ENCODE assay signal across 14 mouse cellular contexts in genomic region chr12:108958483-108958882, GRCm38 (mm10).
DNase-seq lines count a peak whose midpoint lies in the region; ATAC-seq and TF ChIP-seq lines count a peak whose summit lies in the region.
"Had no signal": no experiment of that assay in that cellular context is flagged by ENCODE, and none has a peak within 500 bp of the region (broad histone marks: within the 10 kb centered on the region; RNA-seq: fewer than 3 reads in every experiment).

No protein-coding gene starts in this region.

- H3K4me2 ChIP-seq in hindbrain, embryonic 12.5 days (replicated peaks): peak overlapping the region; percentile 46; the same call in 1 of the 2 replicates
- no peak overlapping the region for H3K4me2 ChIP-seq in hindbrain, embryonic 11.5 days (replicated peaks; ENCODE audit: low read depth, low read length)
- peak overlapping the region; percentile 37 for H3K4me2 ChIP-seq in midbrain, embryonic 11.5 days

- no peak for TF ChIP-seq POLR2A in cerebellum, adult 2 months (IDR thresholded peaks at IDR 0.05; ENCODE audit: borderline replicate concordance, insufficient read depth, low read length)

- H3K4me3 ChIP-seq in hindbrain, embryonic 12.5 days: no peak overlapping the region
- H3K4me3 ChIP-seq in hindbrain, embryonic 11.5 days (ENCODE audit: low read depth, low read length): no peak overlapping the region
- peak overlapping the region; percentile 51; the same call in 1 of the 2 replicates for H3K4me3 ChIP-seq in E14TG2a.4 (replicated peaks; ENCODE audit: low read length)
- H3K4me3 ChIP-seq in midbrain, embryonic 11.5 days (ENCODE audit: low read depth, low read length): no peak overlapping the region
- H3K4me3 ChIP-seq in cerebellum, adult 2 months (replicated peaks; ENCODE audit: insufficient read depth, low read depth, low read length): no peak overlapping the region
- H3K4me3 ChIP-seq: heart, adult 2 months had no signal

- TF ChIP-seq CTCF in E14TG2a.4 (conservative IDR thresholded peaks at IDR 0.05; ENCODE audit: low read length): no peak
- no peak for TF ChIP-seq CTCF in cerebellum, adult 2 months (IDR thresholded peaks at IDR 0.05; ENCODE audit: borderline replicate concordance, insufficient read depth, low read depth, low read length)

- H3K27me3 ChIP-seq in hindbrain, embryonic 12.5 days: peaks cover 4% of the 10 kb centered on the region; the same call in 1 of the 2 replicates
- no peaks in the 10 kb centered on the region for H3K27me3 ChIP-seq in hindbrain, embryonic 11.5 days (ENCODE audit: control insufficient read depth, insufficient read depth, low read length)
- H3K27me3 ChIP-seq in E14TG2a.4 (ENCODE audit: insufficient read depth, low read length): no peaks in the 10 kb centered on the region
- H3K27me3 ChIP-seq in midbrain, embryonic 11.5 days (ENCODE audit: control insufficient read depth, insufficient read depth, low read length): no peaks in the 10 kb centered on the region
- 0 out of 2 replicates have a peak, but pooled peaks cover 2% of the 10 kb centered on the region for H3K27me3 ChIP-seq in cerebellum, adult 2 months (ENCODE audit: control insufficient read depth, insufficient read depth, low read length)

- ATAC-seq in hindbrain, embryonic 12.5 days (ENCODE audit: low FRiP score): no peak
- no peak for ATAC-seq in hindbrain, embryonic 11.5 days (ENCODE audit: low FRiP score)
- ATAC-seq in midbrain, embryonic 11.5 days (ENCODE audit: low FRiP score): no peak

- H3K9ac ChIP-seq in hindbrain, embryonic 12.5 days: no peak overlapping the region
- H3K9ac ChIP-seq in hindbrain, embryonic 11.5 days (ENCODE audit: low read depth, low read length): no peak overlapping the region
- H3K9ac ChIP-seq in midbrain, embryonic 11.5 days (ENCODE audit: low read length): no peak overlapping the region

- peaks cover 58% of the 10 kb centered on the region for H3K4me1 ChIP-seq in hindbrain, embryonic 12.5 days
- peaks cover 13% of the 10 kb centered on the region for H3K4me1 ChIP-seq in hindbrain, embryonic 11.5 days (replicated peaks; ENCODE audit: control insufficient read depth, insufficient read depth, low read length)
- H3K4me1 ChIP-seq in E14TG2a.4 (replicated peaks; ENCODE audit: low read depth, low read length): peaks cover 54% of the 10 kb centered on the region
- H3K4me1 ChIP-seq in midbrain, embryonic 11.5 days (ENCODE audit: control insufficient read depth, insufficient read depth, low read length): peaks cover 27% of the 10 kb centered on the region
- H3K4me1 ChIP-seq in cerebellum, adult 2 months (ENCODE audit: control insufficient read depth, insufficient read depth, low read length): peaks cover 13% of the 10 kb centered on the region

- WGBS in hindbrain, embryonic 12.5 days: 71% methylated on average over 7 of the region's 7 CpGs
- WGBS in hindbrain, embryonic 11.5 days: 73% methylated on average over 7 of the region's 7 CpGs
- WGBS in midbrain, embryonic 11.5 days: 58% methylated on average over 7 of the region's 7 CpGs
- WGBS in cerebellum, adult 2 months: 65% methylated on average over 7 of the region's 7 CpGs

- H3K36me3 ChIP-seq in hindbrain, embryonic 12.5 days: no peaks in the 10 kb centered on the region
- no peaks in the 10 kb centered on the region for H3K36me3 ChIP-seq in hindbrain, embryonic 11.5 days (ENCODE audit: control insufficient read depth, insufficient read depth, low read length)
- H3K36me3 ChIP-seq in E14TG2a.4 (ENCODE audit: insufficient read depth, low read length): peaks cover 4% of the 10 kb centered on the region; the same call in 1 of the 2 replicates
- no peaks in the 10 kb centered on the region for H3K36me3 ChIP-seq in midbrain, embryonic 11.5 days (ENCODE audit: control insufficient read depth, insufficient read depth, low read length)
- H3K36me3 ChIP-seq: embryonic facial prominence, embryonic 13.5 days had no signal

- no peak for DNase-seq in hindbrain, embryonic 11.5 days (ENCODE audit: low spot score)
- DNase-seq in c-Kit-positive CD71-positive TER-119-positive erythroid progenitor cells, embryonic 14.5 days (ENCODE audit: low spot score): peak; percentile 32
- DNase-seq in midbrain, embryonic 11.5 days (ENCODE audit: low spot score, missing footprints): peak; percentile 82
- DNase-seq in adrenal gland, adult 18-20 months (ENCODE audit: low spot score in 2 of 2): no peak
- DNase-seq in cerebellum, adult 2 months: no peak
- no peak for DNase-seq in lung, adult 18-20 months
- DNase-seq: cerebellum, postnatal 14 days; heart, adult 2 months; kidney, postnatal 14 days; layer of hippocampus, postnatal 36 days; lung, postnatal 10 days had no signal

- H3K27ac ChIP-seq in hindbrain, embryonic 12.5 days: peak overlapping the region; percentile 86; the same call in 1 of the 2 replicates
- no peak overlapping the region for H3K27ac ChIP-seq in hindbrain, embryonic 11.5 days (ENCODE audit: low read depth, low read length)
- H3K27ac ChIP-seq in midbrain, embryonic 11.5 days (ENCODE audit: low read depth, low read length): no peak overlapping the region
- H3K27ac ChIP-seq in cerebellum, adult 2 months (ENCODE audit: insufficient read depth, low read length): no peak overlapping the region
- H3K27ac ChIP-seq: embryonic facial prominence, embryonic 13.5 days; heart, adult 2 months had no signal

- no peaks in the 10 kb centered on the region for H3K9me3 ChIP-seq in hindbrain, embryonic 12.5 days (replicated peaks)
- no peaks in the 10 kb centered on the region for H3K9me3 ChIP-seq in hindbrain, embryonic 11.5 days (ENCODE audit: control insufficient read depth, low read length)
- no peaks in the 10 kb centered on the region for H3K9me3 ChIP-seq in E14TG2a.4 (ENCODE audit: low read length)
- H3K9me3 ChIP-seq in midbrain, embryonic 11.5 days (ENCODE audit: control insufficient read depth, low read length): no peaks in the 10 kb centered on the region
- H3K9me3 ChIP-seq: embryonic facial prominence, embryonic 13.5 days had no signal

Comparison
In these comparisons a context has a peak if more than half of its experiments do, and no peak if none do; other contexts are left out.
1. DNase-seq: peak in c-Kit-positive CD71-positive TER-119-positive erythroid progenitor cells, embryonic 14.5 days (single experiment) and midbrain, embryonic 11.5 days (single experiment); none in hindbrain, embryonic 11.5 days (single experiment), adrenal gland, adult 18-20 months (0 of 2), cerebellum, adult 2 months (0 of 2) and lung, adult 18-20 months (0 of 2).